Mouse (Mus musculus): ENCODE data around the gene Boc.

GRCm38 (mm10) chr16:44564359-44564758 is 5.7 kb upstream of the Boc start:
- TF ChIP-seq POLR2A (IDR thresholded peaks at IDR 0.05; ENCODE audit: extremely low read depth, insufficient read depth, low read length) (no peak), CTCF (IDR thresholded peaks at IDR 0.05; ENCODE audit: low read depth, low read length) (no peak)
